Mouse (Mus musculus) ES-E14 (cell line): ENCODE results near the gene Mindy2. TPM values are rescaled to one million over a fixed set of nuclear protein-coding genes. Genes with fewer than 3 reads are reported as not detected.

Experiments used
- DNase-seq: peaks from one replicate; pipeline ENCODE4 v3.0.0-alpha.2; 2013; ENCODE audit warnings: low read depth, low spot score
- H3K27ac ChIP-seq: 2 replicates; pipeline ENCODE4 v1.5.1; 2012; ENCODE audit warnings: low read depth, mild to moderate bottlenecking, low read length, moderate library complexity, mixed read lengths; ENCODE audit not compliant: poor library complexity, insufficient read depth, severe bottlenecking
- H3K36me3 ChIP-seq: 2 replicates; pipeline ENCODE4 v1.6.1; 2012; ENCODE audit warnings: mild to moderate bottlenecking, low read length, moderate library complexity, mixed read lengths; ENCODE audit not compliant: control insufficient read depth, poor library complexity, insufficient read depth, severe bottlenecking
- H3K4me1 ChIP-seq, 2 experiments: fragments of 150-350 bp in 1 of 2; sonication (generic) in 1 of 2; 2 replicates each; pipeline ENCODE4 v1.6.1; 2012; ENCODE audit warnings: low read length in 2 of 2, mild to moderate bottlenecking in 1 of 2, mixed read lengths in 1 of 2; ENCODE audit not compliant: control insufficient read depth in 2 of 2, insufficient read depth in 2 of 2, poor library complexity in 1 of 2
- H3K4me3 ChIP-seq, 2 experiments: fragments of 150-350 bp in 1 of 2; sonication (generic) in 1 of 2; 2 replicates each; pipeline ENCODE4 v1.5.1; 2012; ENCODE audit warnings: low read length in 2 of 2, low read depth in 1 of 2, mild to moderate bottlenecking in 1 of 2, mixed read lengths in 1 of 2; ENCODE audit not compliant: insufficient read depth in 1 of 2, poor library complexity in 1 of 2, severe bottlenecking in 1 of 2
- H3K9ac ChIP-seq: 2 replicates; pipeline ENCODE4 v1.6.1; 2012; ENCODE audit warnings: low read depth, mild to moderate bottlenecking, low read length, mixed read lengths; ENCODE audit not compliant: poor library complexity, insufficient read depth, severe bottlenecking
- H3K9me3 ChIP-seq: fragments of 150-350 bp; sonication (generic); 2 replicates; pipeline ENCODE4 v1.6.1; 2012; ENCODE audit warnings: low read depth, mild to moderate bottlenecking, low read length; ENCODE audit not compliant: control insufficient read depth, insufficient read depth
- CHD2 ChIP-seq: IDR thresholded peaks from 2 replicates; pipeline ENCODE4 v1.6.1; 2014; ENCODE audit warnings: mild to moderate bottlenecking, low read depth, low read length, inconsistent platforms
- HCFC1 ChIP-seq: IDR thresholded peaks from 2 replicates; pipeline ENCODE4 v1.6.1; 2012; ENCODE audit warnings: low read length, inconsistent platforms, borderline replicate concordance; ENCODE audit not compliant: insufficient read depth
- MAFK ChIP-seq: IDR thresholded peaks from 2 replicates; pipeline ENCODE4 v1.6.1; 2014; ENCODE audit warnings: mild to moderate bottlenecking, low read depth, low read length, inconsistent platforms; ENCODE audit not compliant: insufficient read depth
- ZC3H11A ChIP-seq: IDR thresholded peaks from 2 replicates; pipeline ENCODE4 v1.6.1; 2012; ENCODE audit warnings: low read depth, mild to moderate bottlenecking, inconsistent platforms, low read length, borderline replicate concordance
- ZNF384 ChIP-seq: IDR thresholded peaks from 2 replicates; pipeline ENCODE4 v1.6.1; 2012; ENCODE audit warnings: low read depth, low read length, inconsistent platforms
- in situ Hi-C, 2 experiments: fragments of 600-800 bp; cut with MboI; formaldehyde crosslinking; loops; one replicate each; pipeline ENCODE4 v1.15.1; 2025; ENCODE audit warnings: low sequenced_read_pairs in 2 of 2, inconsistent platforms in 1 of 2; ENCODE audit not compliant: unreplicated experiment in 2 of 2
- total RNA-seq: library from RNA; depleted of rRNA; stranded (reverse); fragments of 300-350 nt; gene quantifications from 2 replicates; pipeline ENCODE4 v1.2.3, GENCODE M21; 2012

The Mindy2 gene
- total RNA-seq, 1 experiment, result 0.98 TPM

- peaks cover 46% of the 10 kb centered on the region for H3K36me3 ChIP-seq
- in situ Hi-C loops, result no loop called here
Observed at GRCm38 (mm10) chr9:70591486-70591885, 65.5 kb downstream of the Mindy2 start.

GRCm38 (mm10) chr9:70590775-70591174 is 66.2 kb downstream of the Mindy2 start:
- in situ Hi-C loops, result no loop called here
- Histone ChIP-seq H3K9me3 (no peaks in the 10 kb centered on the region), H3K4me3 (no peak overlapping the region), H3K36me3 (peaks cover 49% of the 10 kb centered on the region), H3K27ac (no peak overlapping the region), H3K9ac (no peak overlapping the region), H3K4me1 (no peaks in the 10 kb centered on the region)
- no peak for DNase-seq
- TF ChIP-seq ZC3H11A (no peak), ZNF384 (no peak), HCFC1 (no peak), CHD2 (no peak), MAFK (no peak)

More at GRCm38 (mm10) chr9:70591486-70591885, 65.5 kb downstream of the Mindy2 start:
- H3K27ac ChIP-seq, result no peak overlapping the region
- H3K4me3 ChIP-seq, result no peak overlapping the region
- no peak overlapping the region for H3K9ac ChIP-seq
- no peaks in the 10 kb centered on the region for H3K4me1 ChIP-seq
- H3K9me3 ChIP-seq, result no peaks in the 10 kb centered on the region
- DNase-seq, result no peak
- no peak for TF ChIP-seq HCFC1
- TF ChIP-seq CHD2, result no peak
- no peak for TF ChIP-seq ZC3H11A
- TF ChIP-seq MAFK, result no peak
- no peak for TF ChIP-seq ZNF384

- Histone ChIP-seq H3K4me3 (no peak overlapping the region), H3K9ac (no peak overlapping the region), H3K27ac (no peak overlapping the region), H3K9me3 (no peaks in the 10 kb centered on the region), H3K4me1 (no peaks in the 10 kb centered on the region), H3K36me3 (peaks cover 53% of the 10 kb centered on the region)
- in situ Hi-C loops, result no loop called here
- no peak for DNase-seq
- TF ChIP-seq ZNF384 (no peak), HCFC1 (no peak), CHD2 (no peak), ZC3H11A (no peak)
Observed at GRCm38 (mm10) chr9:70587171-70587570, 69.8 kb downstream of the Mindy2 start.

GRCm38 (mm10) chr9:70585172-70585571 is 71.8 kb downstream of the Mindy2 start:
- Histone ChIP-seq H3K36me3 (peaks cover 43% of the 10 kb centered on the region), H3K27ac (no peak overlapping the region), H3K4me3 (no peak overlapping the region), H3K4me1 (no peaks in the 10 kb centered on the region), H3K9me3 (no peaks in the 10 kb centered on the region), H3K9ac (no peak overlapping the region)
- DNase-seq, result no peak
- in situ Hi-C loops, result no loop called here
- no peak for TF ChIP-seq HCFC1
- no peak for TF ChIP-seq CHD2
- no peak for TF ChIP-seq ZC3H11A
- TF ChIP-seq MAFK, result no peak
- no peak for TF ChIP-seq ZNF384

- Histone ChIP-seq H3K27ac (no peak overlapping the region), H3K36me3 (peaks cover 42% of the 10 kb centered on the region), H3K9me3 (no peaks in the 10 kb centered on the region), H3K4me1 (no peaks in the 10 kb centered on the region), H3K9ac (no peak overlapping the region), H3K4me3 (no peak overlapping the region)
- no peak for DNase-seq
- TF ChIP-seq CHD2 (no peak), MAFK (no peak), ZC3H11A (no peak), ZNF384 (no peak), HCFC1 (no peak)
- in situ Hi-C loops, result no loop called here
Observed at GRCm38 (mm10) chr9:70584641-70585040, 72.3 kb downstream of the Mindy2 start.
